Mouse (Mus musculus) heart, adult 2 months (tissue): ENCODE data around the gene Rps6kb1.

Source experiments
- CTCF ChIP-seq: fragments of 200-600 bp; IDR thresholded peaks from 2 replicates; pipeline ENCODE4 v1.8.1; 2022; ENCODE audit warnings: antibody characterized with exemption, mild to moderate bottlenecking, moderate library complexity
- EP300 ChIP-seq: fragments of 200-500 bp; IDR thresholded peaks from 2 replicates; pipeline ENCODE4 v1.6.1; 2011; ENCODE audit warnings: low read depth, low read length, control low read depth; ENCODE audit not compliant: insufficient read depth
- POLR2A ChIP-seq: fragments of 200-500 bp; IDR thresholded peaks from 2 replicates; pipeline ENCODE4 v1.6.1; 2011; ENCODE audit warnings: mild to moderate bottlenecking, low read depth, low read length, control low read depth; ENCODE audit not compliant: insufficient read depth

DNA sequence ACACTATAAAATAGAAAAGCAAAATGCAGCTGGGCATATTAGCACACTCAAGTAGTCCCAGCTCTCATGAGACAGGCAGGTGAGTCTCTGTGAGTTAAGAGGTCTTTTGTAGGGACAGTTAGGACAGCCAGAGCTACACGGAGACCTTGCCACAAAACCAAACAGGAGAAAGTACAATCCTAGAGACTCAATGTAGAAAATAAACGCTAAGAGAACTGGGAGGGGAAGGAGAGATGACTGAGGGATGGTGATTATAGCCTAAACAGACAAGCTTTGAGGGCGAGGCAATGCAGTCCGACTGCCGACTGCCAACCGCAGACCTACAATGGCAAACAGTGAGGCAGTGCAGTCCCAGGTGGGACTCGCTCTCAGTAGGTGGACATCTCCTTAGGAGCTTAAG, 43.2 kb upstream of the Rps6kb1 start:
- TF ChIP-seq POLR2A (no peak), CTCF (no peak), EP300 (no peak)
